Mouse (Mus musculus) heart, embryonic 15.5 days (tissue): ENCODE measurements around the gene Gm3402. TPM values are rescaled to one million over a fixed set of nuclear protein-coding genes. Genes with fewer than 3 reads are reported as not detected.
"Not testable (repeated sequence)": the region's sequence is repeated elsewhere in the genome, so short reads cannot be mapped to it uniquely, and the experiment has no call there.

Source experiments
- ATAC-seq: fragments of 200-750 bp; cut with Nextera tagmentation; replicated peaks from 2 replicates; pipeline ENCODE4 v1.8.0; 2017; ENCODE audit warnings: low read depth, moderate TSS enrichment; ENCODE audit not compliant: insufficient number of reproducible peaks, insufficient read depth, low FRiP score
- H3K27ac ChIP-seq: fragments of 300-500 bp; sonication (generic); 2 replicates; pipeline ENCODE4 v1.5.1; 2015; ENCODE audit warnings: mild to moderate bottlenecking, inconsistent platforms
- H3K27me3 ChIP-seq: fragments of 300-500 bp; sonication (generic); 2 replicates; pipeline ENCODE4 v1.6.1; 2015; ENCODE audit warnings: inconsistent platforms
- H3K36me3 ChIP-seq: fragments of 300-500 bp; sonication (generic); 2 replicates; pipeline ENCODE4 v1.6.1; 2015; ENCODE audit warnings: mild to moderate bottlenecking, inconsistent platforms
- H3K4me1 ChIP-seq: fragments of 300-500 bp; sonication (generic); replicated peaks from 2 replicates; pipeline ENCODE4 v1.6.1; 2015; ENCODE audit warnings: inconsistent platforms
- H3K4me2 ChIP-seq: fragments of 300-500 bp; sonication (generic); 2 replicates; pipeline ENCODE4 v1.6.1; 2015; ENCODE audit warnings: inconsistent platforms, mild to moderate bottlenecking, moderate library complexity
- H3K4me3 ChIP-seq: fragments of 300-500 bp; sonication (generic); 2 replicates; pipeline ENCODE4 v1.5.1; 2015; ENCODE audit warnings: mild to moderate bottlenecking, inconsistent platforms
- H3K9ac ChIP-seq: fragments of 300-500 bp; sonication (generic); 2 replicates; pipeline ENCODE4 v1.6.1; 2015; ENCODE audit warnings: mild to moderate bottlenecking, inconsistent platforms
- H3K9me3 ChIP-seq: fragments of 300-500 bp; sonication (generic); replicated peaks from 2 replicates; pipeline ENCODE4 v1.6.1; 2016; ENCODE audit warnings: inconsistent platforms
- WGBS: fragments of 180-500 bp; shearing (Covaris S2); methylation state at CpG from one replicate; pipeline ENCODE4 v1.1.7; 2015; ENCODE audit warnings: mixed read lengths; 5-methylcytosine and 5-hydroxymethylcytosine counted together
- polyA plus RNA-seq: library from polyadenylated mRNA; unstranded; fragments of >200 nt; fragmentation: Nextera tagmentation; extraction: Ambion mirVana; gene quantifications from 2 replicates; pipeline ENCODE4 v1.2.1, GENCODE M21; 2015

Gm3402 gene
- polyA plus RNA-seq, result not detected in 2 replicates

DNA sequence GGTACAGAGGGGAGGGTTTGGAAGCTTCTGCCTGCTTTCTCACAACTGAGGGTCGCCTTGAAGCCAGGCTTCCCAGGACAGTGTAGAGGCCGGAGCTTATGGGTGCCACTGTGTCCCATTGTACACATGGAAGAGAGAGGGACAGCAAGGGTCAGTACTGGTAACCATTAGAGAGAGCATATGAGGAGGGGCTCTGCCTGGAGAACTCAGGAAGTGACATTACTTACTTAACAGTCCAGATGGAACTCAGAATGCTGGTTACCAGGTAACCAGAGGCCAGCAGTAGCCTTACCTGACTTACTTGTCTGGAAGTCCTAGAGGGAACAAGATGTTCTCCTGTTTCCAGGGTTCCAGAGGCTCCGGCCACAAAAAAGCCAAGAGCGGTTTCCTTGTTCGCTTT lies at the start of gene Gm3402:
Gm3402 (plus strand) TSS at position 301 of the 400 bp plus-strand sequence.
- not testable (repeated sequence) for H3K9ac ChIP-seq, H3K9me3 ChIP-seq, H3K36me3 ChIP-seq, ATAC-seq, H3K27ac ChIP-seq, H3K27me3 ChIP-seq, H3K4me1 ChIP-seq, H3K4me3 ChIP-seq, H3K4me2 ChIP-seq
- 84% methylated on average over 2 of the region's 5 CpGs for WGBS

DNA sequence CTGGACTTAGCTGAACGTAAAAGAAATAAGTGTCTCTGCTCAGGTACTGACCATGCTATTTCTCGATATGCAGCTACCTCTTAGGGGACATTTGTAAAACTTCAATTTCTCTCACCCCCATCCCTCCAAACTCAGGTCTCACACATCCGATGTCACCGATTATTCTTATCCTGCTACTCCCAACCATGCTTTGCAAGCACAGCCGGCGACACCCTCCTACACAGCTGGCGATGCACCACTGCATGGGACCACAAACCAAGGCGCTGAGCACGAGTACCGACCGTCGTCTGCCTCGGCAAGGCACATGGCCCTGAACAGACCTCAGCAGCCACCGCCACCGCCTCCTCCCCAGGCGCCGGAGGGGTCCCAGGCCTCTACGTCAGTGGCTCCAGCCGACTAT lies 47.3 kb upstream of the Gm3402 start:
- ATAC-seq, result no peak
- Histone ChIP-seq H3K9ac (no peak overlapping the region), H3K27me3 (no peaks in the 10 kb centered on the region), H3K4me2 (no peak overlapping the region), H3K36me3 (no peaks in the 10 kb centered on the region), H3K27ac (no peak overlapping the region), H3K9me3 (no peaks in the 10 kb centered on the region), H3K4me3 (no peak overlapping the region), H3K4me1 (no peaks in the 10 kb centered on the region)
- 88% methylated on average over 19 of the region's 19 CpGs for WGBS

DNA sequence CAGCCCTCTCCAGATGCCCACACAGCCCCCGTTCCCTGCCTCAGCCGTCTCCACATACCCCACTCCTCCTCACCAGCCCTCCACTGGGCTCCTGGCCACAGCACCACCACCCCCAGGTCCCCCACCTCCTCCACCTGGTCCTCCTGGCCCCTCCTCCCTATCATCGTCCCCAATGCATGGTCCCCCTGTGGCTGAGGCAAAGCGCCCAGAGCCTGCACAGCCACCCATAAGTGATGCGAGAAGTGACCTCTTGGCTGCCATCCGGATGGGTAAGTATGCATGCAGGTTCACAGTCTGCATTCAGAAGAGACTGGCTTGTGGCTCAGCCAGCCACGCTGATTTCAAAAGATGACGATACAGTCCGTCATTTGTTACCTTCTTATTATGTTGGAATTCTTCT lies 45.6 kb upstream of the Gm3402 start:
- Histone ChIP-seq H3K4me3 (no peak overlapping the region), H3K4me2 (no peak overlapping the region), H3K36me3 (no peaks in the 10 kb centered on the region), H3K27ac (no peak overlapping the region), H3K4me1 (no peaks in the 10 kb centered on the region), H3K27me3 (no peaks in the 10 kb centered on the region), H3K9ac (no peak overlapping the region), H3K9me3 (no peaks in the 10 kb centered on the region)
- WGBS, result 89% methylated on average over 9 of the region's 9 CpGs
- ATAC-seq, result 0 out of 2 replicates have a peak, but pooled peaks have one; percentile 43

DNA sequence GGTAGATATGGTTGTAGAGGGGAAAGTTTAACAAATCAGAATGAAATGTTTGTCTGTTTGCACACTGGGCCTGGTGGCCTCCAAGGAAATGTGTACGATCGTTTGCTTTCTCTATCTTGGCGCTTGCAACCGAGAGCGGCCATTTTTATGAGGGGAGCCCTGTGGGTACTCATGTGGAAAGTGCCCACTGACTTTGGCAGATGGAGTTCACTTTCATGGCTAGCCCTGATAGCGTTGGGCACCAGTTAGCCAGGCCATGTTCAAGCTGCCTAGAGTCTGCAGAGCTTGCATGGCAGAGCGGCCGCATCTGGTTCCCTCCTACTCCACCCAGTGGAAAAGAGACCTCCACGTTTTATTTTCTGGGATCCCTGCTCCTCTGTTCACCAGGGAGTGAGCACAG lies 43.1 kb upstream of the Gm3402 start:
- H3K4me2 ChIP-seq, result no peak overlapping the region
- no peak overlapping the region for H3K27ac ChIP-seq
- no peaks in the 10 kb centered on the region for H3K9me3 ChIP-seq
- H3K4me1 ChIP-seq, result no peaks in the 10 kb centered on the region
- 78% methylated on average over 9 of the region's 9 CpGs for WGBS
- no peaks in the 10 kb centered on the region for H3K27me3 ChIP-seq
- no peaks in the 10 kb centered on the region for H3K36me3 ChIP-seq
- H3K4me3 ChIP-seq, result no peak overlapping the region
- H3K9ac ChIP-seq, result no peak overlapping the region
- ATAC-seq, result no peak

DNA sequence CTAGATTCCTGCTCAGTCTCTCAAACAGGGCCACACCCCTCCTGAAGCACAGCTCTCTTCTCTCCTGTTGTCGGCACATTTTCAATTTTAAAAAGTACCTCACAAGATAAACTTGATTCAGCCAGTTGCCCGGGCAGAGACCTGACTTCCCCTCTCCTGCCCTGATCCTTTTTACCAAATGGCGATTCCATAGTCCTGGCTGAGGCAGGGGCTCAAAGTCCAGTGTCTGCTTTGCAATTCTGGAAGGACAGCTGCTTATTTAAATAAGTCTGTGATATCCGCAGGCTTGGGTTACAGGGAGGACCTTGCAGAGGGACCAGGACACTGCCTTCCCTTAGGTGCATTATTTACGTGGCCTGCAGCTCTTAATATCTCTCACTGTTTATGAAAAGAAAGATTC lies 42.6 kb upstream of the Gm3402 start:
- Histone ChIP-seq H3K9me3 (no peaks in the 10 kb centered on the region), H3K36me3 (no peaks in the 10 kb centered on the region), H3K27ac (no peak overlapping the region), H3K9ac (no peak overlapping the region), H3K27me3 (no peaks in the 10 kb centered on the region), H3K4me2 (no peak overlapping the region), H3K4me3 (no peak overlapping the region), H3K4me1 (no peaks in the 10 kb centered on the region)
- WGBS, result 76% methylated on average over 5 of the region's 5 CpGs
- no peak for ATAC-seq

DNA sequence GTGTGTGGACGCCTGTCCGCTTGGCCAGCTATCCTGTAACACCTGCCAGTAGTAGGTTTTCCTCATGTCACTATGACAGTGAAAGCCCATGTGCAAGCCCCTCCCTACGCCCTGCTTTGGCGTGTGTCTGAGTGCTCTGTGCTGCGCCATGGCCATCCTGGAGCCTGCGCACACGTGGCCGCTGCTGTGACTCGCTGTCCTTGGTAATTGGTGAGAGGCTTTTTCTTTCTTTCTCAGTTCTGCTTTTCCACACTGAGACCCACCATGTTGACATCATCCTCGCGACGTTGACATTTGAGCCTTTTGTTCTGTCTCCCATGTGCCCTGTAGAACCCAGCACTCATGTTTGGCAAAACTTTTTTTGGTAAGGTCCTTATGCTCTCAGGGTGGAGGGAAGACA lies 42.1 kb upstream of the Gm3402 start:
- Histone ChIP-seq H3K9ac (no peak overlapping the region), H3K27ac (no peak overlapping the region), H3K4me2 (no peak overlapping the region), H3K4me3 (no peak overlapping the region), H3K36me3 (no peaks in the 10 kb centered on the region), H3K4me1 (no peaks in the 10 kb centered on the region), H3K9me3 (no peaks in the 10 kb centered on the region), H3K27me3 (no peaks in the 10 kb centered on the region)
- no peak for ATAC-seq
- WGBS, result 85% methylated on average over 12 of the region's 12 CpGs

DNA sequence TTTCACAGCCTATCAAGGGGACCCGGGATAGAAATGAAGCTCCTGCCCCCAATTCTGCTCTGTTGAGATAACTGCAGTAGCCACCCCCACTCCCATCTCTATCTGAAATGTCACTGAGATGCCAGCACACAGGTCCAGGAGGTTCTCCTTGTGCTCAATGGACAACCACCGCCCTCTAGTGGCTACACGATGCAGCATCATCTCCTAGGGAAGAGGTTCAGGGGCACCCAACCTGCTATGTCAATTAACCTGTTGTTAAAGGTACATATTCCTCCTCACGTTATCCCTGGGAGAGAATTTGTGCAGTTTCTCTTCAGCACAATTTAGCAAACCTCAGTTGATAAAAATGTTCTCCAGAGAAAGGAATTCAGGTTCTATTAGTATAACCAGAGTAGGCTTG lies 34.4 kb upstream of the Gm3402 start:
- H3K9me3 ChIP-seq, H3K4me2 ChIP-seq, H3K4me3 ChIP-seq, ATAC-seq, H3K4me1 ChIP-seq, H3K36me3 ChIP-seq, H3K27me3 ChIP-seq, H3K27ac ChIP-seq, H3K9ac ChIP-seq: not testable (repeated sequence)
- 5% methylated on average over 4 of the region's 4 CpGs for whole genome bisulfite sequencing

DNA sequence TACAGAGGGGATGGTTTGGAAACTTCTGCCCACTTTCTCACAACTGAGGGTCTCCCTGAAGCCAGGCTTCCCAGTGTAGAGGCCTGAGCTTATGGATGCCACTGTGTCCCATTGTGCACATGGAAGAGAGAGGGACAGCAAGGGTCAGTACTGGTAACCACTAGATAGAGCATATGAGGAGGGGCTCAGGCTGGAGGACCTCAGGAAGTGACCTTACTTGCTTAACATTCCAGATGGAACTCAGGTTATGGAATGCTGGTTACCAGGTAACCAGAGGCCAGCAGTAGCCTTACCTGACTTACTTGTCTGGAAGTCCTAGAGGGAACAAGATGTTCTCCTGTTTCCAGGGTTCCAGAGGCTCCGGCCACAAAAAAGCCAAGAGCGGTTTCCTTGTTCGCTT lies 32.3 kb upstream of the Gm3402 start, which contains the start of gene Gm6408:
Gm6408 (plus strand) TSS at position 301 of the 400 bp plus-strand sequence.
- 58% methylated on average over 3 of the region's 3 CpGs for WGBS
- H3K4me1 ChIP-seq, H3K4me3 ChIP-seq, ATAC-seq, H3K27ac ChIP-seq, H3K9me3 ChIP-seq, H3K36me3 ChIP-seq, H3K27me3 ChIP-seq, H3K4me2 ChIP-seq, H3K9ac ChIP-seq: not testable (repeated sequence)

DNA sequence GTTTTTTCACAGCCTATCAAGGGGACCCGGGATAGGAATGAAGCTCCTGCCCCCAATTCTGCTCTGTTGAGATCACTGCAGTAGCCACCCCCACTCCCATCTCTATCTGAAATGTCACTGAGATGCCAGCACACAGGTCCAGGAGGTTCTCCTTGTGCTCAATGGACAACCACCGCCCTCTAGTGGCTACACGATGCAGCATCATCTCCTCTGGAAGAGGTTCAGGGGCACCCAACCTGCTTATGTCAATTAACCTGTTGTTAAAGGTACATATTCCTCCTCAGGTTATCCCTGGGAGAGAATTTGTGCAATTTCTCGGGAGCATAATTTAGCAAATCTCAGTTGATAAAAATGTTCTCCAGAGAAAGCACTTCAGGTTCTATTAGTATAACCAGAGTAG lies 25.0 kb upstream of the Gm3402 start:
- H3K9me3 ChIP-seq, H3K27me3 ChIP-seq, ATAC-seq, H3K9ac ChIP-seq, H3K36me3 ChIP-seq, H3K4me3 ChIP-seq, H3K4me1 ChIP-seq, H3K4me2 ChIP-seq, H3K27ac ChIP-seq: not testable (repeated sequence)
- 10% methylated on average over 3 of the region's 4 CpGs for WGBS

DNA sequence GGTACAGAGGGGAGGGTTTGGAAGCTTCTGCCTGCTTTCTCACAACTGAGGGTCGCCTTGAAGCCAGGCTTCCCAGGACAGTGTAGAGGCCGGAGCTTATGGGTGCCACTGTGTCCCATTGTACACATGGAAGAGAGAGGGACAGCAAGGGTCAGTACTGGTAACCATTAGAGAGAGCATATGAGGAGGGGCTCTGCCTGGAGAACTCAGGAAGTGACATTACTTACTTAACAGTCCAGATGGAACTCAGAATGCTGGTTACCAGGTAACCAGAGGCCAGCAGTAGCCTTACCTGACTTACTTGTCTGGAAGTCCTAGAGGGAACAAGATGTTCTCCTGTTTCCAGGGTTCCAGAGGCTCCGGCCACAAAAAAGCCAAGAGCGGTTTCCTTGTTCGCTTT lies 22.9 kb upstream of the Gm3402 start, which contains the start of gene Gm6370:
Gm6370 (plus strand) TSS at position 301 of the 400 bp plus-strand sequence.
- not testable (repeated sequence) for H3K36me3 ChIP-seq, ATAC-seq, H3K4me3 ChIP-seq, H3K4me1 ChIP-seq, H3K27ac ChIP-seq, H3K9me3 ChIP-seq, H3K9ac ChIP-seq, H3K27me3 ChIP-seq, H3K4me2 ChIP-seq
- WGBS, result no CpG with 5 or more reads among the region's 5 CpGs

DNA sequence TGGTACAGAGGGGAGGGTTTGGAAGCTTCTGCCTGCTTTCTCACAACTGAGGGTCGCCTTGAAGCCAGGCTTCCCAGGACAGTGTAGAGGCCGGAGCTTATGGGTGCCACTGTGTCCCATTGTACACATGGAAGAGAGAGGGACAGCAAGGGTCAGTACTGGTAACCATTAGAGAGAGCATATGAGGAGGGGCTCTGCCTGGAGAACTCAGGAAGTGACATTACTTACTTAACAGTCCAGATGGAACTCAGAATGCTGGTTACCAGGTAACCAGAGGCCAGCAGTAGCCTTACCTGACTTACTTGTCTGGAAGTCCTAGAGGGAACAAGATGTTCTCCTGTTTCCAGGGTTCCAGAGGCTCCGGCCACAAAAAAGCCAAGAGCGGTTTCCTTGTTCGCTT lies 11.8 kb upstream of the Gm3402 start, which contains the start of gene 4930449I24Rik:
4930449I24Rik (plus strand) TSS at position 301 of the 400 bp plus-strand sequence.
- WGBS, result no CpG with 5 or more reads among the region's 5 CpGs
- H3K4me3 ChIP-seq, H3K9ac ChIP-seq, H3K27me3 ChIP-seq, H3K4me2 ChIP-seq, H3K27ac ChIP-seq, H3K4me1 ChIP-seq, H3K9me3 ChIP-seq, ATAC-seq, H3K36me3 ChIP-seq: not testable (repeated sequence)

DNA sequence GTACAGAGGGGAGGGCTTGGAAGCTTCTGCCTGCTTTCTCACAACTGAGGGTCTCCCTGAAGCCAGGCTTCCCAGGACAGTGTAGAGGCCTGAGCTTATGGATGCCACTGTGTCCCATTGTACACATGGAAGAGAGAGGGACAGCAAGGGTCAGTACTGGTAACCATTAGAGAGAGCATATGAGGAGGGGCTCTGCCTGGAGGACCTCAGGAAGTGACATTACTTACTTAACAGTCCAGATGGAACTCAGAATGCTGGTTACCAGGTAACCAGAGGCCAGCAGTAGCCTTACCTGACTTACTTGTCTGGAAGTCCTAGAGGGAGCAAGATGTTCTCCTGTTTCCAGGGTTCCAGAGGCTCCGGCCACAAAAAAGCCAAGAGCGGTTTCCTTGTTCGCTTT lies 11.6 kb downstream of the Gm3402 start, which contains the start of gene Gm3404:
Gm3404 (plus strand) TSS at position 301 of the 400 bp plus-strand sequence.
- not testable (repeated sequence) for H3K4me1 ChIP-seq, ATAC-seq, H3K9me3 ChIP-seq, H3K27me3 ChIP-seq, H3K36me3 ChIP-seq, H3K4me3 ChIP-seq, H3K27ac ChIP-seq, H3K9ac ChIP-seq, H3K4me2 ChIP-seq
- 92% methylated on average over 3 of the region's 3 CpGs for WGBS
